Comparison of ENCODE assay signal across 13 mouse cellular contexts in genomic region chr17:30825731-30826304, GRCm38 (mm10).
DNase-seq lines count a peak whose midpoint lies in the region; ATAC-seq and TF ChIP-seq lines count a peak whose summit lies in the region.
"Had no signal": no experiment of that assay in that cellular context is flagged by ENCODE, and none has a peak within 500 bp of the region (broad histone marks: within the 10 kb centered on the region; RNA-seq: fewer than 3 reads in every experiment).

No protein-coding gene starts in this region.

- H3K4me2 ChIP-seq in neural tube, embryonic 11.5 days (ENCODE audit: low read depth): no peak overlapping the region
- no peak overlapping the region for H3K4me2 ChIP-seq in hindbrain, postnatal 0 days (ENCODE audit: low read depth, low read length)
- no peak overlapping the region for H3K4me2 ChIP-seq in liver, postnatal 0 days (ENCODE audit: low read depth, low read length)
- no peak overlapping the region for H3K4me2 ChIP-seq in intestine, postnatal 0 days (replicated peaks; ENCODE audit: low read depth)
- H3K4me2 ChIP-seq: embryonic facial prominence, embryonic 13.5 days had no signal

- no peaks in the 10 kb centered on the region for H3K36me3 ChIP-seq in neural tube, embryonic 11.5 days (ENCODE audit: control insufficient read depth, insufficient read depth, low read length)
- no peaks in the 10 kb centered on the region for H3K36me3 ChIP-seq in hindbrain, postnatal 0 days (ENCODE audit: insufficient read depth, low read length)
- no peaks in the 10 kb centered on the region for H3K36me3 ChIP-seq in liver, postnatal 0 days (replicated peaks; ENCODE audit: insufficient read depth, low read length)
- no peaks in the 10 kb centered on the region for H3K36me3 ChIP-seq in intestine, postnatal 0 days (ENCODE audit: control insufficient read depth, insufficient read depth)
- H3K36me3 ChIP-seq: embryonic facial prominence, embryonic 13.5 days had no signal

- 34% methylated on average over 11 of the region's 11 CpGs for WGBS in neural tube, embryonic 11.5 days
- WGBS in hindbrain, postnatal 0 days: 11% methylated on average over 11 of the region's 11 CpGs
- WGBS in liver, postnatal 0 days (ENCODE audit: insufficient replicate concordance): 58% methylated on average over 11 of the region's 11 CpGs
- 66% methylated on average over 11 of the region's 11 CpGs for WGBS in intestine, postnatal 0 days

- DNase-seq in neural tube, embryonic 11.5 days (ENCODE audit: low spot score): peak; percentile 34
- DNase-seq in neural tube, embryonic 10.5 days (ENCODE audit: extremely low spot score, low spot score): no peak
- DNase-seq in embryo, embryonic 10.5 days (ENCODE audit: low spot score): peak; percentile 49
- peak; percentile 54 for DNase-seq in hindbrain, postnatal 0 days (ENCODE audit: low spot score)
- DNase-seq in cerebellum, adult 8-10 months: no peak
- no peak for DNase-seq in liver, postnatal 0 days
- DNase-seq: adrenal gland, postnatal 36 days; cerebellum, postnatal 14 days; heart, adult 2 months; lung, adult 18-20 months had no signal

- H3K4me1 ChIP-seq in neural tube, embryonic 11.5 days (ENCODE audit: control insufficient read depth, insufficient read depth, low read length): no peaks in the 10 kb centered on the region
- no peaks in the 10 kb centered on the region for H3K4me1 ChIP-seq in hindbrain, postnatal 0 days (ENCODE audit: insufficient read depth, low read length)
- H3K4me1 ChIP-seq in liver, postnatal 0 days (ENCODE audit: insufficient read depth): no peaks in the 10 kb centered on the region
- no peaks in the 10 kb centered on the region for H3K4me1 ChIP-seq in intestine, postnatal 0 days (replicated peaks; ENCODE audit: control insufficient read depth, insufficient read depth, low read length)
- H3K4me1 ChIP-seq: embryonic facial prominence, embryonic 13.5 days had no signal

- no peak for TF ChIP-seq CTCF in hindbrain, postnatal 0 days (IDR thresholded peaks at IDR 0.05; ENCODE audit: low read depth)
- TF ChIP-seq CTCF in liver, postnatal 0 days (IDR thresholded peaks at IDR 0.05; ENCODE audit: low read depth): no peak
- TF ChIP-seq CTCF in intestine, postnatal 0 days (IDR thresholded peaks at IDR 0.05; ENCODE audit: low read depth): no peak

- ATAC-seq in neural tube, embryonic 11.5 days (ENCODE audit: insufficient read depth, low FRiP score, low TSS enrichment): no peak
- ATAC-seq in hindbrain, postnatal 0 days: peak; percentile 32; the same call in 1 of the 2 replicates
- ATAC-seq in liver, postnatal 0 days: no peak
- no peak for ATAC-seq in intestine, postnatal 0 days

- H3K27me3 ChIP-seq in neural tube, embryonic 11.5 days (ENCODE audit: control insufficient read depth, insufficient read depth, low read length): no peaks in the 10 kb centered on the region
- H3K27me3 ChIP-seq in hindbrain, postnatal 0 days (ENCODE audit: insufficient read depth, low read length): no peaks in the 10 kb centered on the region
- no peaks in the 10 kb centered on the region for H3K27me3 ChIP-seq in liver, postnatal 0 days (ENCODE audit: insufficient read depth, low read length)
- no peaks in the 10 kb centered on the region for H3K27me3 ChIP-seq in intestine, postnatal 0 days (replicated peaks; ENCODE audit: control insufficient read depth, insufficient read depth, low read length)
- H3K27me3 ChIP-seq: embryonic facial prominence, embryonic 13.5 days had no signal

- TF ChIP-seq EP300 in liver, postnatal 0 days (IDR thresholded peaks at IDR 0.05; ENCODE audit: low read depth): no peak

- no peaks in the 10 kb centered on the region for H3K9me3 ChIP-seq in neural tube, embryonic 11.5 days (ENCODE audit: control insufficient read depth, low read length)
- H3K9me3 ChIP-seq in hindbrain, postnatal 0 days (ENCODE audit: low read length): no peaks in the 10 kb centered on the region
- H3K9me3 ChIP-seq in liver, postnatal 0 days (ENCODE audit: low read length): no peaks in the 10 kb centered on the region
- no peaks in the 10 kb centered on the region for H3K9me3 ChIP-seq in intestine, postnatal 0 days (ENCODE audit: control insufficient read depth)
- H3K9me3 ChIP-seq: embryonic facial prominence, embryonic 13.5 days had no signal

- H3K9ac ChIP-seq in neural tube, embryonic 11.5 days (ENCODE audit: low read length): no peak overlapping the region
- no peak overlapping the region for H3K9ac ChIP-seq in hindbrain, postnatal 0 days (replicated peaks; ENCODE audit: low read length)
- no peak overlapping the region for H3K9ac ChIP-seq in liver, postnatal 0 days (replicated peaks)
- H3K9ac ChIP-seq in intestine, postnatal 0 days (ENCODE audit: low read depth, low read length): no peak overlapping the region
- H3K9ac ChIP-seq: embryonic facial prominence, embryonic 13.5 days had no signal

- H3K4me3 ChIP-seq in neural tube, embryonic 11.5 days (ENCODE audit: low read depth, low read length): no peak overlapping the region
- H3K4me3 ChIP-seq in hindbrain, postnatal 0 days (ENCODE audit: low read length): no peak overlapping the region
- no peak overlapping the region for H3K4me3 ChIP-seq in liver, postnatal 0 days (ENCODE audit: low read depth, low read length)
- no peak overlapping the region for H3K4me3 ChIP-seq in intestine, postnatal 0 days (ENCODE audit: low read depth, low read length)
- H3K4me3 ChIP-seq: embryonic facial prominence, embryonic 13.5 days; heart, adult 2 months had no signal

- no peak overlapping the region for H3K27ac ChIP-seq in neural tube, embryonic 11.5 days (ENCODE audit: low read depth, low read length)
- 0 out of 2 replicates have a peak overlapping the region, but pooled peaks have one; percentile 26 for H3K27ac ChIP-seq in hindbrain, postnatal 0 days
- no peak overlapping the region for H3K27ac ChIP-seq in liver, postnatal 0 days (ENCODE audit: low read depth)
- H3K27ac ChIP-seq in intestine, postnatal 0 days (ENCODE audit: low read depth, low read length): no peak overlapping the region
- H3K27ac ChIP-seq: embryonic facial prominence, embryonic 13.5 days; heart, adult 2 months; macrophage had no signal

Comparison
In these comparisons a context has a peak if more than half of its experiments do, and no peak if none do; other contexts are left out.
1. DNase-seq: peak in neural tube, embryonic 11.5 days (single experiment), embryo, embryonic 10.5 days (single experiment) and hindbrain, postnatal 0 days (single experiment); none in neural tube, embryonic 10.5 days (single experiment), cerebellum, adult 8-10 months (single experiment) and liver, postnatal 0 days (single experiment).